Mouse (Mus musculus) kidney, adult 2 months (tissue): ENCODE data around the gene Thop1.

ENCODE experiments used
- CTCF ChIP-seq: fragments of 200-500 bp; conservative IDR thresholded peaks from 2 replicates; pipeline ENCODE4 v1.5.1; 2011; ENCODE audit warnings: low read depth, mild to moderate bottlenecking, control low read depth, low read length, moderate library complexity, mixed read lengths; ENCODE audit not compliant: insufficient read depth, insufficient read length
- POLR2A ChIP-seq: fragments of 200-500 bp; IDR thresholded peaks from one replicate; pipeline ENCODE4 v1.6.1; 2011; ENCODE audit warnings: low read depth, low read length, control low read depth

GRCm38 (mm10) chr10:81055169-81055568 is 14.7 kb upstream of the Thop1 start:
- TF ChIP-seq CTCF (no peak), POLR2A (no peak)
